ENCODE assay signal across 8 mouse cellular contexts in the genomic region with DNA sequence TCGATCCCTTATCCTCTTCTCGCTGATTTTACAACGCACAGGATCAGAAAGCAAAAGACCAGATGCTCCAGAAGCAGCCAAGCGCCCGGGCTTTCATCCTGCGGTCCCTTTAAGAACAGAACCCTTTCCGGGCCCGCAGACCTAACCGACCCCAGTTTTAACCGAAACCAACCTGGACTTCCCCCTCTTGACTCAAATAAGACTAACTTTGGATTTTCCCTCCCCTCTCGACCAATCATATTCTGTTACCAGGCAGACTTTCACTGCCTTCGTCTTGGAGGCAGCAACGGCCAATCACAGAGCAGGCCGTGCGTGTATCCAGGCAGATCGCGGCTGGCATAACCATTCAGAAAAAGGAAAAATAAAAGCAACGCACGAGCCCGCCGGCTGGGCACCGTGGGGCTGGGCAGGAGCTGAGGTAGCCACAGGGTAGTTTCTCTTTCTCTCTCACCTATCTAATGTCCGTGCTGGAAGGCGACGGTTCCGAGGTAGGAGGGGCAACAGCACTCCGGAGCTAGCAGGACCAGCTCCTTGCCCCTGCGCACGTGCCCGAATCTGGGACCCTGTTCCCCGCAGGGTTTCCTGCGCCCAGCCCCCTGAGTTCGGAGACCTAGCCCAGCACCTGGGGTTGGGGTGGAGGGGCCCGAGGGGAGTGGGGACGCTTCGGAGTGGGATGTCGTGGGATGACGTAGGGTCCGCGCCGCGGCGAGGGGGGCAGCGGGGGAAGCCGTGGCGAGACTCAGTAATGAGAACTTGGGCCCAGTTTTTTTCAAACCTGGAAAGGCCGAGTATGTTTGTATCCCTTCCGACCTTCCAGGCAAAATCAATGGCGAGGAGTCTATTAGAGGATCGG. TPM values are rescaled to one million over a fixed set of nuclear protein-coding genes. Genes with fewer than 3 reads are reported as not detected.
DNase-seq lines count a peak whose midpoint lies in the region; ATAC-seq and TF ChIP-seq lines count a peak whose summit lies in the region.

Rfx5 (plus strand) TSS at position 312 of the 853 bp plus-strand sequence.

- TF ChIP-seq CTCF in liver, embryonic 14.5 days (IDR thresholded peaks at IDR 0.05; ENCODE audit: low read depth), result no peak
- TF ChIP-seq CTCF in stomach, postnatal 0 days (IDR thresholded peaks at IDR 0.05; ENCODE audit: low read depth), result no peak

- H3K9ac ChIP-seq in heart, embryonic 15.5 days, result peak within 1 kb of the TSS; percentile 90
- peak within 1 kb of the TSS; percentile 86 for H3K9ac ChIP-seq in liver, embryonic 14.5 days (replicated peaks)
- H3K9ac ChIP-seq in neural tube, embryonic 11.5 days (ENCODE audit: low read length), result peak within 1 kb of the TSS; percentile 74
- peak within 1 kb of the TSS; percentile 92 for H3K9ac ChIP-seq in stomach, postnatal 0 days (ENCODE audit: low read length)

- peak within 1 kb of the TSS; percentile 85 for H3K4me2 ChIP-seq in heart, embryonic 15.5 days
- H3K4me2 ChIP-seq in liver, embryonic 14.5 days (ENCODE audit: low read depth), result peak within 1 kb of the TSS; percentile 96
- H3K4me2 ChIP-seq in neural tube, embryonic 11.5 days (ENCODE audit: low read depth), result peak within 1 kb of the TSS; percentile 60
- H3K4me2 ChIP-seq in stomach, postnatal 0 days (replicated peaks; ENCODE audit: low read depth), result peak within 1 kb of the TSS; percentile 75

- peaks cover 26% of the 10 kb centered on the region for H3K4me1 ChIP-seq in forebrain, embryonic 10.5 days
- peaks cover 23% of the 10 kb centered on the region for H3K4me1 ChIP-seq in heart, embryonic 15.5 days (replicated peaks)
- H3K4me1 ChIP-seq in liver, embryonic 14.5 days (replicated peaks; ENCODE audit: control insufficient read depth in 2 of 2, insufficient read depth in 2 of 2, low read length in 1 of 2), result peaks cover 8 to 12% of the 10 kb centered on the region in 2 experiments
- H3K4me1 ChIP-seq in neural tube, embryonic 11.5 days (ENCODE audit: control insufficient read depth, insufficient read depth, low read length), result peaks cover 6% of the 10 kb centered on the region; the same call in 1 of the 2 replicates
- H3K4me1 ChIP-seq in stomach, postnatal 0 days (replicated peaks; ENCODE audit: control insufficient read depth, insufficient read depth), result no peaks in the 10 kb centered on the region; the same call in 1 of the 2 replicates

- peak within 1 kb of the TSS; percentile 98 for H3K27ac ChIP-seq in forebrain, embryonic 10.5 days
- peak within 1 kb of the TSS; percentile 80 for H3K27ac ChIP-seq in heart, embryonic 15.5 days
- H3K27ac ChIP-seq in liver, embryonic 14.5 days, result peak within 1 kb of the TSS; percentile 21
- H3K27ac ChIP-seq in neural tube, embryonic 11.5 days (ENCODE audit: low read depth, low read length), result peak within 1 kb of the TSS; percentile 87
- H3K27ac ChIP-seq in stomach, postnatal 0 days (replicated peaks), result peak within 1 kb of the TSS; percentile 91

- H3K27me3 ChIP-seq in forebrain, embryonic 10.5 days (ENCODE audit: poor library complexity, severe bottlenecking), result no peaks in the 10 kb centered on the region
- H3K27me3 ChIP-seq in heart, embryonic 15.5 days, result no peaks in the 10 kb centered on the region
- no peaks in the 10 kb centered on the region for H3K27me3 ChIP-seq in liver, embryonic 14.5 days (ENCODE audit: control insufficient read depth, insufficient read depth, low read length)
- H3K27me3 ChIP-seq in neural tube, embryonic 11.5 days (ENCODE audit: control insufficient read depth, insufficient read depth, low read length), result no peaks in the 10 kb centered on the region
- H3K27me3 ChIP-seq in stomach, postnatal 0 days (ENCODE audit: control insufficient read depth, insufficient read depth, low read length), result no peaks in the 10 kb centered on the region

- H3K4me3 ChIP-seq in forebrain, embryonic 10.5 days, result peak within 1 kb of the TSS; percentile 84
- H3K4me3 ChIP-seq in heart, embryonic 15.5 days, result peak within 1 kb of the TSS; percentile 95
- H3K4me3 ChIP-seq in liver, embryonic 14.5 days (ENCODE audit: insufficient read depth in 1 of 2, low read depth in 2 of 2, low read length in 2 of 2), result peak within 1 kb of the TSS; percentile 74 to 81
- peak within 1 kb of the TSS; percentile 65 for H3K4me3 ChIP-seq in neural tube, embryonic 11.5 days (ENCODE audit: low read depth, low read length)
- H3K4me3 ChIP-seq in stomach, postnatal 0 days (ENCODE audit: low read depth, low read length), result peak within 1 kb of the TSS; percentile 76

- peaks cover 49% of the 10 kb centered on the region for H3K36me3 ChIP-seq in forebrain, embryonic 10.5 days (replicated peaks)
- H3K36me3 ChIP-seq in heart, embryonic 15.5 days, result peaks cover 32% of the 10 kb centered on the region
- H3K36me3 ChIP-seq in liver, embryonic 14.5 days (replicated peaks; ENCODE audit: control insufficient read depth, insufficient read depth, low read depth), result no peaks in the 10 kb centered on the region
- peaks cover 2% of the 10 kb centered on the region; the same call in 1 of the 2 replicates for H3K36me3 ChIP-seq in neural tube, embryonic 11.5 days (ENCODE audit: control insufficient read depth, insufficient read depth, low read length)
- peaks cover 9% of the 10 kb centered on the region for H3K36me3 ChIP-seq in stomach, postnatal 0 days (ENCODE audit: control insufficient read depth, insufficient read depth, low read length)

- peak; percentile 97 for ATAC-seq in heart, embryonic 15.5 days (replicated peaks; ENCODE audit: insufficient number of reproducible peaks, insufficient read depth, low FRiP score, low read depth)
- peak; percentile 92 for ATAC-seq in liver, embryonic 14.5 days (ENCODE audit: insufficient read depth)
- peak; percentile 96 for ATAC-seq in neural tube, embryonic 11.5 days (ENCODE audit: insufficient read depth, low FRiP score, low TSS enrichment)
- peak; percentile 97 for ATAC-seq in stomach, postnatal 0 days (ENCODE audit: low FRiP score, low TSS enrichment)

- H3K9me3 ChIP-seq in forebrain, embryonic 10.5 days, result no peaks in the 10 kb centered on the region
- H3K9me3 ChIP-seq in heart, embryonic 15.5 days (replicated peaks), result no peaks in the 10 kb centered on the region
- H3K9me3 ChIP-seq in liver, embryonic 14.5 days (ENCODE audit: control insufficient read depth, low read length), result no peaks in the 10 kb centered on the region
- H3K9me3 ChIP-seq in neural tube, embryonic 11.5 days (ENCODE audit: control insufficient read depth, low read length), result no peaks in the 10 kb centered on the region
- H3K9me3 ChIP-seq in stomach, postnatal 0 days (ENCODE audit: control insufficient read depth, low read length), result no peaks in the 10 kb centered on the region

- WGBS in forebrain, embryonic 10.5 days, result under 1% methylated on average over 50 of the region's 50 CpGs
- under 1% methylated on average over 50 of the region's 50 CpGs for WGBS in heart, embryonic 15.5 days
- WGBS in liver, embryonic 14.5 days (ENCODE audit: insufficient replicate concordance), result 1% methylated on average over 50 of the region's 50 CpGs
- WGBS in neural tube, embryonic 11.5 days, result under 1% methylated on average over 50 of the region's 50 CpGs
- WGBS in stomach, postnatal 0 days, result under 1% methylated on average over 50 of the region's 50 CpGs

- peak; percentile 88 to 89 for DNase-seq in CD8-positive naive resting alpha-beta T cell, adult 2 months (ENCODE audit: low read depth in 2 of 2, low spot score in 2 of 2)
- DNase-seq in c-Kit-positive CD71-negative TER-119-negative erythroid progenitor cells, embryonic 14.5 days (ENCODE audit: low read depth), result peak; percentile 98
- peak; percentile 90 for DNase-seq in forebrain, embryonic 10.5 days (ENCODE audit: extremely low spot score, low spot score)
- peak; percentile 94 to 97 for DNase-seq in kidney, postnatal 25 days
- peak; percentile 86 to 92 (median 87) for DNase-seq in liver, embryonic 14.5 days (ENCODE audit: low read depth in 3 of 3, low spot score in 3 of 3)
- DNase-seq in neural tube, embryonic 11.5 days (ENCODE audit: low spot score), result peak; percentile 89
- peak; percentile 96 for DNase-seq in stomach, postnatal 0 days (ENCODE audit: low spot score)

- no peak for TF ChIP-seq EP300 in liver, embryonic 14.5 days (IDR thresholded peaks at IDR 0.05; ENCODE audit: low read depth)
- no peak for TF ChIP-seq EP300 in stomach, postnatal 0 days (optimal IDR thresholded peaks at IDR 0.05)

RNA-seq across cellular contexts. Expression of gene Rfx5, which starts in this region (rescaled TPM):
- 5.2 and 5.4 TPM in 2 replicates for polyA plus RNA-seq in forebrain, embryonic 10.5 days (2016; fragmentation: Nextera tagmentation; extraction: Ambion mirVana)
- 3.6 and 6.8 TPM in 2 replicates for polyA plus RNA-seq in heart, embryonic 15.5 days (2015; fragmentation: Nextera tagmentation; extraction: Ambion mirVana)
- polyA plus RNA-seq in liver, embryonic 14.5 days (2012; rRNA removed), result 2.3 TPM in 2 replicates
- 0.88 and 1.5 TPM in 2 replicates for polyA plus RNA-seq in liver, embryonic 14.5 days (2014; fragmentation: Nextera tagmentation; extraction: Ambion mirVana)
- polyA plus RNA-seq in neural tube, embryonic 11.5 days (2014; fragmentation: Nextera tagmentation; extraction: Ambion mirVana), result 7.1 and 7.2 TPM in 2 replicates
- polyA plus RNA-seq in stomach, postnatal 0 days (2015; fragmentation: Nextera tagmentation; extraction: Ambion mirVana), result 3.0 and 3.2 TPM in 2 replicates

Comparison
In these comparisons a context has a peak if more than half of its experiments do, and no peak if none do; other contexts are left out.
1. Peak in every context shown above with its lines: DNase-seq, ATAC-seq, H3K4me3 ChIP-seq and H3K27ac ChIP-seq.
2. H3K27ac ChIP-seq: peak in every context shown above with its lines; median percentile 98 in forebrain, embryonic 10.5 days; 91 in stomach, postnatal 0 days; 87 in neural tube, embryonic 11.5 days; 80 in heart, embryonic 15.5 days; 21 in liver, embryonic 14.5 days.